Mouse (Mus musculus): ENCODE data around the gene Ubqln1.

Gene Ubqln1

DNA sequence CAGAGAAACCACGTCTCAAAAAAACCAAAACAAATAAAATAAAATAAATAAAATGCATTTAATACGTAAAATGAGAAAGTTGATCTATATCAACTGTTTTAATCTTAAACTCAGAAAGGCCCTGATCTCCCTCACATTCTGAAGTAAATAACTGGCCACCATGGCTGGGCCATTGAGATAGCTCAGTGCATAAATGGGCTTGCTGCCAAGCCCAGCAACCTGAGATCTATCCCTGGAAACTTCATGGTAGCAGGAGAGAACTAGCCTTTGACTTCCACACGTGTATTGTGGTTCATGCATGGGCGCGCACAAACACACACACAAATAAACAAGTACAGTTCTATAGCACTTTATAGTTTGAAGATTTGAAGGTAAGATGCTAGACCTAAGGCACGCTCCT, 14.1 kb downstream of the Ubqln1 start:
- no peak for DNase-seq (ENCODE audit: low spot score)

DNA sequence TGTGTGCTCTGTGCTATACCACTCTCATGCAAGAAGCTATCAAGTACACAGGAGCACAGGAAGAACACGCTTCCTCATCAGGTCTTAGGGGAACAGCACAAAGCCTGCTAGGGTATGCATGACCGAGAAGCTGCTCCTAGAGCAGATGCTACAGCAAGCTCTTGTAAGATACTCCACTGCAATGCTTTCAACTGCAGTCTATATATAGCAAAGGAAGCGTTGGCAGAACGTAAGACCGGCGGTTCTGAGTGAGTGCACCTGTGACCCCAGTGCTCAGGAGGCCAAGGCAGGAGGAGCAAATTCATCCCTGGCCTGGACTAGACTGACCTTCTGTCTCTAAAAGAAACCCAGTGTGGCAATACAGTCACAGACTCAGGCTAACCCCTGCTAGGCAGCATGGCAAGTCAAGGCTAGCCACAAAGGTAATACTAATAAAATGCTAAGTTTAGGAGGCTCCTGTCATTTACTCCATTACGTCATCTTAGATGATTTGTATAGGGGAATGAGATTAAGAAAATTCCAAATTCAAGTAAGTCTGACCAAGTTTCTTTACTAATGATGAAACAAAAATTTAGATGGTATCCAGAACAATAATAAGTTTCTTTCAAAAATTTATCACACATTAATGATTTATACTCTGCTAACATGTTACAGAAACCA, 17.3 kb downstream of the Ubqln1 start:
- DNase-seq (ENCODE audit: low spot score), result no peak

DNA sequence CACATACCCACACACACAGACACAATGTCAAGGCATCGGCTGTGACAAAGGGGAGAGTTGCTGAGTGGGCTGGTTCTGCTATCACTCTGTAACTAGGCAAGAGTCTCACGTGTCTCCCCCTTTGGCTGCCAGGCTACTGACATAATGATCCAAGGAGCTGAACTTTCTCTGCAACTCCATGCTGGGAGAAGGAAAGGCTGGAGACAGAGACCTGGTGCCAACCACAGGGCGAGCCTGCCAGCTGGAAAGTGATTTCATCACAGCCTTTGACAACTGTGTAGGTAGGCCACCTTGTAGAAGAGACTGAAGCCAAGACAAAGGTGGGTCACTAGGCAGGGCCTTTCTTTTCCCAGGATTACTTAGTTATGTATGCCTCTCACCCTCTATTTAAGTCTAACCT, 18.2 kb downstream of the Ubqln1 start:
- no peak for DNase-seq (ENCODE audit: low spot score)

DNA sequence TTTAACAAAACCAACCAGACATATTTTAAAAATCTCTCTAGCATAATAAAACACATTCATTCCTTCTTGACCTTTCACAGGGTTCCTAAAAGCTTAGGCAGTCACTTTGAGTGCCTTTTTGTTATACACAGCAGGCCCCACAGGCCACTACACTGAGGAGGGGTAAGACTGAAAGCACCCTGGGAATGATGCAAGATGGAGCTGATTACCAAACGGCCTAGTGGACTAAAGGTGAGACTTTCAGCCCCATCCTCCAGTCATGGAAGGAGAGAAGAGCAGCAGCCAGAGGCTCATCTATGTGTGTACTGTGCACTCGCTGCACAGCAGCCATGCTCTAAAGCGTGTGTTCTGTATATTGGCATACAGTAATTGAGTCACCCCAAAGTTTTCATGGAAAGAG, 20.5 kb downstream of the Ubqln1 start:
- no peak for DNase-seq (ENCODE audit: low spot score)

DNA sequence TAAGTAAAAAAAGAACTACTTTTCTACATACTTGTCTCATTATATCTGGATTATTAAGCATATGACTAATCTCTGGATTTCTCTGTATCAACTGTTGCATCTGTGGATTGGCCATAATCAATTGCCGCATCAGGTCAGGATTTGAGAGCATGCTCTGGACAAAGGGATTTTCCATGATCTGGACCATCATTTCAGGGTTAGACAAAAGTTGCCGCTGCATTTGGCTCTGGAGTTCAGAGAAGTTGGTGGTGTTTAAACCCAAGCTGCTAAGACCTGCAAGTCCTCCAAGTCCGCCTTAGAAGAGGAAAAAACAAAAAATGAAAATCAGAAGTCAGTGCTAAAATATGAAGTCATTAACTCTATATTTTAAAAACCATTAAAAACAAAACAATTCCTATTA, 22.2 kb downstream of the Ubqln1 start:
- no peak for DNase-seq (ENCODE audit: low spot score)

DNA sequence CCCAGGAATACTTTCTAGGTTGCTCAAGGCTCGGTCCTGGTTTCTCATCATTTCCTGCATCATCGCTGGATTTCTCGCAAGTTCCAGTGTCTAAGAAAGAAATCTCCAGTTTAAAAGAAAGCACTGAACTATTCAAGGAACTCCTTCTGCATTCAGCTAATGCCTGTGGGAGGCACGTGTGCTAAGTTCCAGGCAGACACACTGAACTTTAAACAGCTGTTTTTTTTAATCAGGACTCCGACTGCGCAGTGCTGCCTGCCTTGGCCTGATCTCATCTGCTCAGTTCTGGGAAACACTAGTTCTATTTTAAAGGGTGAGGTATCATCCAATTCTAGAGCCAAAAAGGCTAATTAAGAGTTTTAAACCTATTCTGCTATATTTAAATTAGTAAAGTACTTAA, 23.3 kb downstream of the Ubqln1 start:
- no peak for DNase-seq (ENCODE audit: low spot score)

DNA sequence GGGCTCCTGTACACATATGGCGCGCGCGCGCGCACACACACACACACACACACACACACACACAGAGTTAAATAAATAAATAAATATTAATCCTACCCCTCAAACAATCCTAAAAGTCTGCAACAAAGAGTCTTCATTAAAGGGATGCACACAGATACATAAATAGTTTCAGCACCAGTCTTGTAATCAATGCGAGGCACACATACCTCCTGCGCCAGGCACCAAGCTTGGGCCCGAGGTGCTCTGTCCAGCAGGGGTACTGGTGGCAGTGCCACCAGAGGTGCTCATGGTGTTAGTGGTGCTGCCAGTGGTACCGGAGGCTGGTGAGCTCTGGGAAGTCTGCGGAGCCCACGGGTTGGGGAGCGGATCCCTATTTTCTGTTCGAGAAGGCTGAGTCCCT, 23.9 kb downstream of the Ubqln1 start:
- DNase-seq (ENCODE audit: low spot score), result no peak

DNA sequence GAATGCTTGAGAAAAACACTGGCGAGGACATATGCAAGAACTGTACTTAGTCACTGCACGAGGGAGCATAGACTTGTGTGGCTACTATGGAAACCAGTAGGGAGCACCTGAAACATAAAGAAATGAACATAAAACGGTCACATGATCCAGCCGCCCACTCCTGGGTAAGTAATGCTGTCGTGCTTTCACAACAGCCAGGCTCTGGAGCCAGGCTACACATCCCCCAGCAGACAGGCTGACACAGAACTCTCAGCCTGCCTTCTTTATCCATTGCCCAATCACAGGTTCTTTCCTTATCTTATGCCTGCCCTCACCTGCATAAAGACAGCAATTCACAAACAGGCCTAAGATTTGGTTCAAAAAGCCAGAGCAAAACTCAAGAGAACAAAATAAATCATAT, 26.0 kb downstream of the Ubqln1 start:
- DNase-seq (ENCODE audit: low spot score), result no peak

DNA sequence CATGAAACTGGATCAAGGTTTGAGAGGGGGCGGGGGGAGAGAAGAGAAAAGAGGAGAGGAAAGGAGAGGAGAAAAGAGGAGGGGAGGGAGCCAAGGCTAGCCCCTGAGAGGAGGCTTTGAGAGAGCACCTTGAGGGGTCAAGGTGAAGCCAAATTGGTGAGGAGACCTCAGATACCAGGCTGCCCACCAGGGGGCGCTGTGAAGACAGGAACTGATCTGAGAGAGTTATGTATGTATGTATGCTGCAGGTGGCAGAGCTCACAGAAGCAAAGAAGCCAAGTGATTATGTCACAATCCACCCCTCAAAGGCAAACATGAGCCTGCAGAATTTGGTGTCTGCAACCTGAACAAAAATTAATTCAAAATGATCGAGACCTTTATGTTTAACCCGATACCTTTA, 27.0 kb downstream of the Ubqln1 start:
- DNase-seq (ENCODE audit: low spot score), result peak; percentile 71

DNA sequence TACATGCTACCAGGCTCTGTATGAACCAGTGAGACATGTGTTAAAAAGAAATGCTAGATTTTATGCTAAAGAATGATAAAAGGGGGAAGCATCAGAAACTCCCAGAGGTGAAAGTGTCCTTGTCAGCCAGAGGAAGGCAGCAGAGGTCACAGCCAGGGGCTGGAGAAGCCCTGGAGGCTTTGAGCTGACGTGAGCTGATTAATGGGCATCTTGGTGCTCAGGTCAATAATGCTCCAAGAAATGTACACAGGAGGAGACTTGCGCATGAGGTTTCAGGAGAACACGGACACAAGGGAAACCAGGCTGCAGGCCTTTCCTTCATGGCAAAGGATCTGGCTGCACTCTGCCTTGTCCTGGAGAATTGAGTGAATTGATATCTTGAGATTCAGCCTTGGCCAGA, 27.7 kb downstream of the Ubqln1 start:
- no peak for DNase-seq (ENCODE audit: low spot score)

DNA sequence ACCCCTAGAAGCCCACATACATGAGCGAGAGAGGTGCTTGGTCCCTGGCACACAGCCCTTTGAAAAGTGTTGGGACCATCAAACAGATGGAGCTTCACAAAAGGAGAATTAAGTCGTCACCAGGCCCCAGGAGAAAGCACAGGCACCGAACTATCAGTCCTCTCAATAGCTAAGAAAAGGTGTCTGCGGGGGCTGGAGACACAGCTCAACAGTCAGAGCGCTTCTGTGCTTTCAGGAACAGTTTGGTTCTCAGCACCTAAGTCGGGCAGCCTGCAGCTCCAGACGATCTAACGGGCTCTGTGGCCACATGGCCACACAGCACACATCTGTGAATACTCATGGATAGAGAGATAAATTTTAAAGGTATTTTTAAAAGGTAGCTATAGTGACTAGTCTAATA, 29.2 kb downstream of the Ubqln1 start:
- no peak for DNase-seq (ENCODE audit: low spot score)

DNA sequence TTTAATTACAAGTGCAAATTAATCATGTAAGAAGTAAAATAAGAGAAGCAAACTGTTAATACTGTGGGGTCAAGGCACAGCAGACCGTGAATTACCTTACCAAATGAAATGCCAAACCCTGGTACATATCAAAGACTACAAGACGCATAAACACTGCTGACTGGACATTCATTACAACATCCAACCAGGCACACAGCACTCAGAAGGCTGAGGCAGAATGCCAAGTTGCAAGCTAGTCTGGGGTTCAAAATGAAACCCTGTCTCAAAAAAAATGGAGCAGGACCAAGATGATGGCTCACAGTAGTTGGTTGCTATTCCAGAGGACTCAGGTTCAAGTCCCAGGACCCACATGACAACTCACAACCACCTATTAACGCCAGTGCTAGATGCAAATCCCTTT, 31.3 kb downstream of the Ubqln1 start:
- DNase-seq (ENCODE audit: low spot score), result no peak

DNA sequence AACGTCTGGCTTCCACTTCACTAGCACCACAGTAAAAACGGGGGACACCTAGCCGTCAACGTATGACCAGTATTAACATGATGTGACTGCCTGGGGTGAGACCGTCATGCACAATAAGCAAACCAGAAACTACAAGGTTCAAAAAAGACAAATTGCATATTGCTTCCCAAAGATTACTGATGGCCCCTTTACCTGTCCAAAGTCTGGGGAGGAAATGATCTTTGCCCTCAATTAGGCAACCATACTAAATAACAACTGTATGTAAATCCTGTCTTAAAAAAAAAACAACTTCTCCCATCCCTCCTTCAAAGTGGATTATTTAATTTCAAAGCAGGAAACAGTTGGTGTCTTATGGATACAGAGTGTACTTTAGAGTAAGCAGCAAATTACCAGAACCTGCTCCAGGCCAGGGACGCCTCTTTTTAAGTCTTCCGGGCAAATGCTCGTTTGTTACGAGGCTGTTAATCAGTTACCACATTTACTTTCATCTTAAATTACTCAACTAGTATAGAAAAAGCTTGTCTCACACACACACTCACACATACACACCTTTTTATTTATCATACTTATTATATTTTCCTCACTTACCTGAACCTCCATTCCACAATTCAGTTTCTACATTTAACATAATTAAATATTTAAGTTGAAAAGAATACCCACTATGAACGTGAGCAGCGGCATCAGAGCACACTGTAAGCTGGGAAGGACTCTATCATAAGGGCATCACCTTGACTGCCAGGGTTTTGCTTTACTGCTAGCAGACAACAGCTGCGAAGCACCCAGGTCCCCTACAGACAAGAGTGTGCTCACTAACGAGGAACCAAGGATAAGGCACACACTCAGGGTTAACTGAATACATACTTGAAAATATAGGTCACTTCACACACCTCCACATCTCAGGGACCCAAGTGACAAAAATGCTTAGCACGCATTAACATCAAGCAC, 33.6 kb downstream of the Ubqln1 start:
- DNase-seq (ENCODE audit: low spot score), result no peak

DNA sequence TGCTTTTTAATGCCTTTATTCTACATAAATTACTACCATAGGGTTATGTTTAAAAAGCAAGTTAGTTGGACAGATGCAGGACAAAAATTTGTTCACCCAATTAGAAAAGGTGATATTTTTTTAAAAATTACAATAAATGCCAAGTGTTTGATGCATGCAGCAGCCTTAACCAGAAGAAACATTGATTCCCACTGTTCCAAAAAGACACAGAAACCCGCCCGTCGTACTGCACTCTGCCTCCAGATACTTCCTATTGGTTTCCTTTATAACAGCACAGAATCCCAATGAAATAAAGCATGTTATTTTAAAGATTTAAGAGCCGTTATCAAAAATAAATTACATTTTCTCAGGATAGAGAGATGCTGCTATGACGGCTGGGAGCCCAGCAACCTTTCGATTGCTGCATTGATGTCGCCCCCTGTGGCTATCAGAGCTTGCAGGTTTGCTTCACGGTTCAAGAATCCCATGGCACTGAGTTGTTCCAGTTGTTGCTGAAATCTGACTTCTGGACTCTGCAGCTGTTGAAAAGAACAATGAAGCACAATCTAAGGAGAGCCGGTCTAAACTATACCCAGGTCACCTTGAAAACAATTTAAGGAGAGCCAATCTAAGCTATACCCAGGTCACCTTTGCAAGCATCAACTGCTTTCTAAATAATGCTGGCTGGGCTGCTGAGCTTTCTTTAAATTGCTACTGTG, 37.8 kb downstream of the Ubqln1 start:
- DNase-seq (ENCODE audit: low spot score), result peak; percentile 100

DNA sequence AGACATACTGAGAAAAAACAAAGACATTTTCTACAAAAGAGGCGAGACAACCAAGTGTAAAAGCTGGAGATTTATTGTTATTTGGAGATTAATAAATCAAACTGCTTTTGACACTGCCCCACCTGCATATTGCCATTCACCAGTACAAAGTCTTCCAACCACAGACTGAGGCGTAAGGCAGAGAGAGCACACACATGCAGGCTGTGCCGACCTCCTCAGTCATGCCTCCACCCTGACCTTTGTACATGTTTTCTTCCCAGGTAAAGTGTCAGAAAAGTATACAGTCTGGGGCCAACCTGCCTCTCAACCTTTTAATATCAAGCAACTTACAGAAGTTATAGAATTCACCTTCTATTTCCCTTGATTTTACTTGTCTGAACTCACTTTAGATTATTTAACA, 39.3 kb downstream of the Ubqln1 start:
- no peak for DNase-seq (ENCODE audit: low spot score)

DNA sequence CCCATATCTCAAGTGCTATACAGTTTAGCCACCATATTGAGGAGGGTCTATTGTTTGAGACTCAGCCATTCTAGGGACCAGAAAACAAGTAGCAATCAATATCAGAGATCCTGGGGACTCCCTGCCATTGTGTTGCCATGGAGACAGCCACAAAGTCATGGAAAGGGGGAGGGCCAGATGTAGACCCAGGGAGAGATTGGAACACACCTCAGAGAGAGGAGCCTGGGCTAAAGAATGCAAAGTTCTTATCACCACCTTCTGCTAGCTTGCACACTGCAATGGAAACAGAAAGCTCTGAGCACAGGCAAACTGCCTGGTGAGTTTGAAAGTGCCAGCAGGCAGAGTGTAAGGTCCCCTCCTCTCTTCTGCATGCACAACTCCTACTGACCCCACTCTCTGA, 47.3 kb downstream of the Ubqln1 start:
- DNase-seq (ENCODE audit: low spot score), result no peak

DNA sequence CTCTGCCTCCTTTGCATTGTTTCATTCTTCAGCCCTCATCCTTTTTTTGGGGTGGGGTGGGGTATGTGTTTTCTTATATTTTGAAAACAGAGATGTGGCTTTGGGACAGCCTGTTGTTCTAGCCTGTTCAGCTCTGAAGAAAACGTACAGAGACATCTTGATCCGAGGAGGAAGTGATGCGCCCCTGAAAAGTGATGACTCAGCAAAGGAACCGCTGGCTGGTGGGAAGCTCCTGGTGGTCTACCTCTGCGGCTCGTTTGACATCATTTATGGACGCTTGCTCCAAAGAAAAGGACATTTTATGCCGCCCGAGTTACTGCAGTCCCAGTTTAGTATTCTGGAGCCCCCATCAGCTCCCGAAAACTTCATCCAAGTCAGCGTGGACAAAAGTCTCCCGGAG, 52.1 kb downstream of the Ubqln1 start:
- DNase-seq (ENCODE audit: low spot score), result no peak

DNA sequence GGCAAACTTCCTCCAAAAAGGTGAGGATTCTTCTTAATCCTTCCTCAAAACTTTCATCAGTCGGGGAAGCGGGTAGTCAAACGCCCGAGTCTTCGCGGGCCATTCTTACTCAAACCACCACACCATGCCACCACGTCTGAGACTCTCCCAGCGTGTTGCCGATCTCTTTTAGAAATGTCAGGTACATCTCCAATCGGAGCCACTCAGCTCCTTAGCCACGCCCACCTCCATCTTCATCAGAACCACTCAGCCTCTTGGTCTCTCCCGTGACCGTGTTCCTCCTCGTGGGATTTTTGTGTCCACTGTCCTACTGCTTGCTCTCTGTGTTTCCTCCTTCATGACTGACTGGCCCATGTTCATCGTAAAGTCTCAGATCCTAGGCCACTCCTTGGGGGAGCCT, 54.7 kb downstream of the Ubqln1 start:
- DNase-seq (ENCODE audit: low spot score), result no peak

DNA sequence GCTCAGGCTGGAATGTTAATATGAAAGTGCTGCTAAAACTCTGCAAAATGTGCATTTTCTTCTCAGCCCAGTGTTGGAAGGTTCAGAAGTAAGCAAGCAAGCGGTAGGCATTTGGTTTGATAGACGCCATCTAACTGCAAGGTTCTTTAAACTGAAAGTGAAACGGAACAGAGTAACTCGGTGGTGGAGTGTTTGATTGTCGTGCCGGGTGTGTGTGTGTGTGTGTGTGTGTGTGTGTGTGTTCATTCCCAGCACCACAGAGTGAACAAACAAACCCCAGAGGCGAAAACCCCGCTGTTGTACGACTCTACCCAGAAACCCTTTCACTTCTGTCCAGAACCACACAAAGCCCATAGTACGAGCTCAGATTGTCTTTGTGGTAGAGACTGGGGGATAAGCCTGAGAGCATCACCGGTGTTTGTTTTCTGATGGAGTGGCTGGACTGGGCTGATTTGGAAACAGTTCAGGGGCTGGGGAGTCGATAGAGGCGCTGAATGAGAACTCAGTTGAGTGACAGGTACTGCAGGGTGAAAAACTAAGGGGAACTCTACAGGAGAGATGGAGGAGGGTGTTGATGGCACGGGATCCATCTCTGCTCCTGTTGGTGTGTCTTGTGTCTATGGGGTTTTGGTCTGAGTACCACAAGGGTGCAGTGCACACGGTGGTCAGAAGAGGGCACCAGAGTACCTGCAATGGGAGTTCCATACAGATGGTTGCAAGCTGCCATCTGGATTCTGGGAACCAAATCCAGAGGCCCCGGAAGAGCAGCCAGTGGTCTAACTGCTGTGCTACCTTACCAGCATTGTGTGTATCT, 57.1 kb downstream of the Ubqln1 start:
- peak; percentile 49 for DNase-seq (ENCODE audit: low spot score)

DNA sequence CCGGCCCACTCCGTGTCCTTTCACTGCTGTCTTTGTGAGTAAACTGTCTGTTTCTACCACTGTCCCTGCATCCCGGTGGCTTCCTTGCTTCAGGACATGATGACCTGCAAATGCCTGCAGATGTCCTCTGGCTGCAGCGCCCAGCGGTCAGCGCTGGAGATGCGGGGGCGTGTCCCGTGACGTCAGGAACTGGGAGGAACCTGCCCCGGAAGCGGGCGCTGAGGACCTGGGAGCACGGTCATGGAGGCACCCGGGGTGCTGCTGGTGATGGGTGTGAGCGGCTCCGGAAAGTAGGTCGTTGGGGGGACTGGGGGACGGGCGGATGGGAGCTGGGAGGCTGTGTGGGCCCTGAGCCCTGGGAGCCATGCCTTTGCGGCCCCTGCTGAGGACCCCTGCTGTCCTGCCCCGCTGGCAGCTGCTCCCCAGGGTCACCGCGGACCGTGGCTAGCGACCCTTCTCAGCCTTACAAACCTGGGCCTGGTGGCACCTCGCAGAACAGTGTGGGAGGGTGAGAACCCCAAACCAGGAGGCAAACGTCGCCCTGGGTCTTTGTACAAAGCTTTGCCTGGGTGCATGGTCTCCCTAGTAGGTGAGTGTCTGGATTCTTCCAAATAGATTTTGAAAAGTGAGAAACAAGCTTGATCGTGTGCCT, 57.9 kb downstream of the Ubqln1 start, which contains the start of gene Idnk:
Idnk (plus strand) TSS at position 203 of the 652 bp plus-strand sequence.
- DNase-seq (ENCODE audit: low spot score), result peak; percentile 66

DNA sequence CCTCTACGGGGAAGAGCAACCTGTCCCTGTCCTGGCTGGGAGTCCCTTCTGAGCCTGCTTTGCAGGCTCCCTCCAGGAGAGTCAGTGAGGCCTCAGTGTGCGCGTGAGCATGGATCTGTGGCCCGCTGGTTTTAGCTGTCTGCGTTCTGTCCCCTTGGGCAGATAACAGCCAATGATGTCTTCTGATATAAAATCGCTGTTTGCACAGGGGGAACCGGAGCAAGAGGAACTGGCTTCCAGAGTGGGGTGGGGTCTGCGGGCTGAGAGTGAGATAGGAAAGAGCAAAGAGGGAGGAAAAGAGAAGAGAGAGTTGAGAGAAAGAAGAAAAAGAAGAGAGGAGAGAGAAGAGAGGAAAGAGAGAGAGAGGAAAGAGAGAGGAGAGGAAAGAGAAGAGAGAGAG, 58.4 kb downstream of the Ubqln1 start:
- DNase-seq (ENCODE audit: low spot score), result no peak

DNA sequence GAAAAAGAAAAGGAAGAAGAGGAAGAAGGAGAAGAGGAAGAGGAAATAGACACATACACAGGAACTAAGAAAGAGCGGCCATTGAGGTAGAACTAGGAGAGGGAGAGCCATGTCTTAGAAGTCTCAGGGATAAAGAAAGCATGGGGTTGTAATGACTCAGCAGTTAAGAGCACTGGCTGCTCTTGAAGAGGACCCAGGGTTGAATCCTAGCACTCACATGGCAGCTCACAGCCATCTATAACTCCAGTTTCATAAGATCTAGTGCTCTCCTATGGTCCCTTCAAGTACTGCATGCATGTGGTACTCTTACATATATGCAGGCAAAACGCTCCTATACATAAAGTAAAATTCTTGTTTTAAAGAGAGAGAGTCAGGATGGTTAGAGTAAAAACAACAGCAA, 59.4 kb downstream of the Ubqln1 start:
- no peak for DNase-seq (ENCODE audit: low spot score)
